Mouse (Mus musculus): ENCODE data around the gene Eogt.

GRCm38 (mm10) chr6:97130979-97131378, 18.0 kb downstream of the Eogt start:
- no peak for TF ChIP-seq CTCF (IDR thresholded peaks at IDR 0.05; ENCODE audit: low read depth)
- TF ChIP-seq EP300 (IDR thresholded peaks at IDR 0.05; ENCODE audit: low read depth) = no peak
